Mouse (Mus musculus) thymus, adult 2 months (tissue): ENCODE data around the gene Galnt9. TPM values are rescaled to one million over a fixed set of nuclear protein-coding genes. Genes with fewer than 3 reads are reported as not detected.

Experiments
- DNase-seq: peaks from one replicate; pipeline ENCODE4 v3.0.0; 2021
- H3K27ac ChIP-seq: fragments of 200-500 bp; 2 replicates; pipeline ENCODE4 v1.5.1; 2012; ENCODE audit warnings: low read length, control low read depth; ENCODE audit not compliant: control insufficient read depth, insufficient read depth
- H3K27me3 ChIP-seq: fragments of 200-500 bp; 2 replicates; pipeline ENCODE4 v1.6.1; 2012; ENCODE audit warnings: mild to moderate bottlenecking, low read length, moderate library complexity, mixed read lengths; ENCODE audit not compliant: control insufficient read depth, insufficient read depth
- H3K36me3 ChIP-seq: fragments of 200-500 bp; 2 replicates; pipeline ENCODE4 v1.6.1; 2012; ENCODE audit warnings: mild to moderate bottlenecking, low read length, moderate library complexity; ENCODE audit not compliant: control insufficient read depth, insufficient read depth
- H3K4me1 ChIP-seq: fragments of 200-500 bp; replicated peaks from 2 replicates; pipeline ENCODE4 v1.6.1; 2012; ENCODE audit warnings: low read length; ENCODE audit not compliant: control insufficient read depth, insufficient read depth
- H3K4me3 ChIP-seq: fragments of 200-500 bp; 2 replicates; pipeline ENCODE4 v1.5.1; 2012; ENCODE audit warnings: mild to moderate bottlenecking, low read length, control low read depth, moderate library complexity; ENCODE audit not compliant: control insufficient read depth, insufficient read depth
- CTCF ChIP-seq: fragments of 200-500 bp; IDR thresholded peaks from 2 replicates; pipeline ENCODE4 v1.5.1; 2012; ENCODE audit warnings: mild to moderate bottlenecking, control low read depth, low read length, moderate library complexity, borderline replicate concordance; ENCODE audit not compliant: control insufficient read depth, poor library complexity, insufficient read depth; ENCODE audit errors: extremely low read depth
- POLR2A ChIP-seq: fragments of 200-500 bp; IDR thresholded peaks from 2 replicates; pipeline ENCODE4 v1.6.1; 2012; ENCODE audit warnings: mild to moderate bottlenecking, low read length, control low read depth, moderate library complexity; ENCODE audit not compliant: control insufficient read depth, poor library complexity, insufficient read depth; ENCODE audit errors: extremely low read depth
- WGBS: fragments of 180-500 bp; shearing (Covaris S2); methylation state at CpG from one replicate; pipeline ENCODE4 v1.1.7; 2018; 5-methylcytosine and 5-hydroxymethylcytosine counted together
- polyA plus RNA-seq: library from polyadenylated mRNA; depleted of rRNA; stranded (reverse); fragments of >200 nt; gene quantifications from 2 replicates; pipeline ENCODE4 v1.2.3, GENCODE M21; 2012

Gene Galnt9
- polyA plus RNA-seq, 1 experiment, result 1.3 TPM

DNA sequence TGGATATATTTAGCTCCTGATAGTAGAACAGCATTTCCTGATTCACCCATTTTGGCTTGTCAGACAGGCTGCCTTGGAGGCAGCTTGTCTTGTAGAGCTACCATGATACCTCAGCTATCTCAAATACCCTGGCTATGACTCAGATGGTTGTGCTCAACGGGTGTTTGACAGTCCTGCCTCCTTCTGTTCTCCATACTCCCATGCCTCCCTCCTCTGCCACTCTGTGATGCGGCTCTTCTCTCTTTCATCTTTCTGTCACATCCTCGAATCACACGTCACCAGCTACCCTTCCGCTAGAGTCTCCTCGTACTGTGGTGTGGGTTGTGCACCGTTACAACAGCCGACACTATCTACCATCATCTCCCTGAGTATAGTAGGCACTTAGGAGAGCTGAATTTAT is 50.3 kb downstream of the Galnt9 start:
- TF ChIP-seq POLR2A, result no peak
- H3K36me3 ChIP-seq, result no peaks in the 10 kb centered on the region
- H3K4me3 ChIP-seq, result no peak overlapping the region
- 86% methylated on average over 8 of the region's 8 CpGs for WGBS
- DNase-seq, result no peak
- 0 out of 2 replicates have a peak, but pooled peaks cover 6% of the 10 kb centered on the region for H3K4me1 ChIP-seq
- H3K27ac ChIP-seq, result no peak overlapping the region
- no peaks in the 10 kb centered on the region for H3K27me3 ChIP-seq

DNA sequence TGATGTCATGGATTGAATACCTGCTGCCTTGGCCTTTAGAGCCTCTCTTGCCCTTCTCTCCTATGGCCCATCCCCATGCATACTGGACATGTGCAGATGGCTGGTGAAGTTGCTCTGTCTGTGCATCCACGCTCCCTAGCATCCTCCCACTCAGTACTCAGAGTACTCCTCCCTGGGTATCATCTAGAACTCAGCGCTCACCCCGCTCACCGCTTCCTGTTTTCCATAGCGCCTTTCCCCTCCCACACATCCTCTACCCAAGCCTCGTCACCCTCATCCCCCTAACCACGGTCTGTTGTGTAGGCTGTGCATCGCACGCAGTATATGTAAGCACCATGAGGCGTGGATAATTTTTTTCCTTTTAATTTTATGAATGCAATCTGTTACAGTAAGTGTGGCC is 51.2 kb downstream of the Galnt9 start:
- no peak for TF ChIP-seq POLR2A
- no peak for TF ChIP-seq CTCF
- Histone ChIP-seq H3K27me3 (no peaks in the 10 kb centered on the region), H3K4me1 (0 out of 2 replicates have a peak, but pooled peaks cover 6% of the 10 kb centered on the region), H3K4me3 (no peak overlapping the region), H3K36me3 (no peaks in the 10 kb centered on the region), H3K27ac (no peak overlapping the region)
- 57% methylated on average over 10 of the region's 10 CpGs for WGBS
- peak; percentile 5 for DNase-seq

DNA sequence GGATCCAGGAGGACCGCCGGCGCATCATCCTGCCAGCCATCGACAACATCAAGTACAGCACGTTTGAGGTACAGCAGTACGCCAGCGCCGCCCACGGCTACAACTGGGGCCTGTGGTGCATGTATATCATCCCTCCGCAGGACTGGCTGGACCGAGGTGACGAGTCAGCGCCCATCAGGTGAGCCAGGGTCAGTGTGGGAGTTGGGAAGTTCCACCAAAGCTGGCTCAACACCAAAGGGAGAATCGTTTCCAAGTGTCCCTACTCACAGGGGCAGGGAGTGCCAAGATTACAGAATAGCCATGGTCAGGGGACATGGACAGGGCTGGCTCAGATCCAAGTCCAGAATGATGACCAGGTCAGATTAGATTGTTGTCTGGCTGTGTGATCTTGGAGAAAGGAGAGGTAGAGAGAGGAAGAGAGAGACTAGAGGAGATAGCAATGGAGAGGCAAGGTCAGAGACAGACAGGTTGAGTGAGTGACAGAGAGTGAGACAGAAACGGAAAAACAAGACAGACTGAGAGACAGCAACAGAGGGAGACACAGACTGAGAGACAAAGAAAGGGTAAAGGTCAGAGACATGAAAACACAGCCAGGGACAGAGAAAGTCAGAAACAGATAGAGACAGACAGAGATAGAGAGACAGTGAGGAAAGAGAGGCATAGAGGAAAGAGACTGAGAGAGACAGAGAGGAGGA is 52.1 kb downstream of the Galnt9 start:
- no peak for DNase-seq
- 0 out of 2 replicates have a peak, but pooled peaks cover 6% of the 10 kb centered on the region for H3K4me1 ChIP-seq
- no peaks in the 10 kb centered on the region for H3K27me3 ChIP-seq
- no peak overlapping the region for H3K27ac ChIP-seq
- H3K4me3 ChIP-seq, result no peak overlapping the region
- 93% methylated on average over 15 of the region's 15 CpGs for WGBS
- TF ChIP-seq POLR2A, result no peak
- no peak for TF ChIP-seq CTCF
- H3K36me3 ChIP-seq, result no peaks in the 10 kb centered on the region

- H3K27ac ChIP-seq, result peak overlapping the region; percentile 41
- H3K4me1 ChIP-seq, result 0 out of 2 replicates have a peak, but pooled peaks cover 6% of the 10 kb centered on the region
- no peaks in the 10 kb centered on the region for H3K27me3 ChIP-seq
- WGBS, result 8% methylated on average over 2 of the region's 2 CpGs
- no peak for DNase-seq
- H3K4me3 ChIP-seq, result no peak overlapping the region
- H3K36me3 ChIP-seq, result no peaks in the 10 kb centered on the region
- TF ChIP-seq POLR2A (no peak), CTCF (no peak)
Observed at GRCm38 (mm10) chr5:110597502-110597901, 53.3 kb downstream of the Galnt9 start.

- peak; percentile 5 for DNase-seq
- H3K27me3 ChIP-seq, result no peaks in the 10 kb centered on the region
- no peak overlapping the region for H3K4me3 ChIP-seq
- H3K36me3 ChIP-seq, result no peaks in the 10 kb centered on the region
- 38% methylated on average over 12 of the region's 12 CpGs for WGBS
- 0 out of 2 replicates have a peak, but pooled peaks cover 6% of the 10 kb centered on the region for H3K4me1 ChIP-seq
- H3K27ac ChIP-seq, result no peak overlapping the region
- no peak for TF ChIP-seq POLR2A
Observed at GRCm38 (mm10) chr5:110598298-110599095, 54.3 kb downstream of the Galnt9 start.

- no peaks in the 10 kb centered on the region for H3K27me3 ChIP-seq
- TF ChIP-seq CTCF (no peak), POLR2A (no peak)
- no peak overlapping the region for H3K27ac ChIP-seq
- no peaks in the 10 kb centered on the region for H3K4me1 ChIP-seq
- no peak for DNase-seq
- no peaks in the 10 kb centered on the region for H3K36me3 ChIP-seq
- no peak overlapping the region for H3K4me3 ChIP-seq
- WGBS, result 69% methylated on average over 7 of the region's 7 CpGs
Observed at GRCm38 (mm10) chr5:110603016-110603685, 59.0 kb downstream of the Galnt9 start.
